Mouse (Mus musculus): ENCODE results near the gene Eral1.

The Eral1 gene

DNA sequence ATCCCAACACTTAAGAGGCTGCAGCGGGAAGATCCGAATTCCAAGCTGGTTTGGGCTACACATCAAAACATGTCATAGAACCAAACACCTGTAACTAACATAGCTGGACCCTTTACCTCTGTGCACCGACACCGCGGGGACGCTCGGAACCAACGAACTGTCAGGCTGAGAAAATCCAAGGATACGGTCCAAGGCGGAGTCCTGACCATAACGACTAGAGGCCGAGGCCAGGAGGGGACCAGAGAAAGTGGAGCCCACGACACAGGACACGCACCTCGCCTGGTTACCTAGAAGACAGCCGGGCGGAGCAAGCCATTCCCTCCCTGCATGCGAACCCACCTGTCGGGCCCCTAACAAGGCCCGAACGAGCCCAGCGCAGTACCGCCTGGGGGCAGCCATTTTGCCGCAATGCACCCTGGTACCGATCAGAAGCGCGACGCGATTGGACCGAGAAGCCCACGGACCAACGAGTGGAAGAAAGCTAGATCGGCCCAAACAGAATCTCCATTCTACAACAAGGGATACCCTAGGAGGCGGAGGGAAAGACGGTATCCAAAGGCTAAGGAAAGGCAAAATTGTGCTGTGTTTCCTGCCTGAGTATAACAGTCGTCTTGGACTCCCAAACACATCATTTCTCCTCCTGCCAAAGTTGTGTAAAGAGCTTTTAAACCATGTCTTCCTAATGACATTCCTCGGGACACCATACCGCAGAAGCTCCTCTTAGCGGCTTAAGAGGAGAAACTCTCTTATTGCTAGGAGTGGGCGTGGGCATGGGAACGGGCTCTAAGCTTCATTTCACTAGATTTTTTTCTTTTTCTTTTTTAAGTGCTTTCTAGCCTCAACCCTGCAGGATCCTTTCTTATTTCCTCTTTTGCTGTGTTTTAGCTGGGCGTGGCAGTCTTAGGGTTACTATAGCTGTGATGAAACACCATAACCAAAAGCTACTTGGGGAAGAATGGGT is at the start of gene Eral1:
Gene Eral1, minus strand, starts transcription at position 423 of the 961 bp plus-strand sequence.
- DNase-seq, result peak; percentile 82

DNA sequence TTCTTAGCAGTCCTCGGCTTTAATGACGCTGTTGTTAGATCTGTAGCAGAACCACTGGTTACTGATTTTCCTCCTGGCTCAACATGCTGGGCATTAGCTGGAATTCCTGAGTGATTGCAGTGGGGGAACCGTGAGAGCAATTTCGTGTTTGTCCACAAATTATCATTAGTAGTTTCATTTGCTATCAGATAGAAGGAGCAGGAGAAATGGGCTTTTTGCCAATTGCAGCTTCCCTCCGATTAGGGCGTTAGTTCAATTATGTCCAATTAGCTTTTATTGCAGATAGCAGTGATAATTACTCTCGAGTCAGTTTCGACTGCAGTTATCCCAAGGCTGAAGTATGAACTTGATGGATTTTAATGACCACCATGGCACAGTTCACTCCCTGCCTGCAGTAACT is 49.3 kb upstream of the Eral1 start:
- no peak for DNase-seq

DNA sequence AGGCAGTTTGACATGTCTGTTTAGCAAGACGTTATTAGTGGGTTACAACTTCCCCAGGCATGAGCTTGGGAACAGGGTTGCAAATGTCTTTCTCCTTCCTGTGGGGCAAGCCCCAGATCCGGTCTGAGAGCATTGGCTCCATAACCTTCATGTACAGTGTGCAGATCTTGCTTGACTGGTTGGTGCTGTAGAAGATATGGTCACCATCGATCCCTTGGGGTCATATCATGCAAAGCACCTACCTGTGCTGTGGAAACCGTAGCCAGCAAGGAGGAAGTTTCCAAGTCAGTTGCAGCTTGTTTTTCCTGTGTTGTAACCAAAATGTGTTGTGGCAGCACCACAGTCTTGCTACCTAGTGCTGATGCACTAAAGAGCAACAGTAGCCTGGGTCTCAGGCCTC is 46.6 kb upstream of the Eral1 start:
- no peak for DNase-seq

- DNase-seq, result no peak
Observed at GRCm38 (mm10) chr11:78125691-78126090, 45.5 kb upstream of the Eral1 start.

- no peak for DNase-seq
Observed at GRCm38 (mm10) chr11:78123782-78124181, 43.6 kb upstream of the Eral1 start.

GRCm38 (mm10) chr11:78122815-78123214 is 42.6 kb upstream of the Eral1 start:
- DNase-seq, result no peak

- no peak for DNase-seq
Observed at GRCm38 (mm10) chr11:78121176-78121575, 41.0 kb upstream of the Eral1 start.

- DNase-seq, result no peak
Observed at GRCm38 (mm10) chr11:78119898-78120297, 39.7 kb upstream of the Eral1 start.

DNA sequence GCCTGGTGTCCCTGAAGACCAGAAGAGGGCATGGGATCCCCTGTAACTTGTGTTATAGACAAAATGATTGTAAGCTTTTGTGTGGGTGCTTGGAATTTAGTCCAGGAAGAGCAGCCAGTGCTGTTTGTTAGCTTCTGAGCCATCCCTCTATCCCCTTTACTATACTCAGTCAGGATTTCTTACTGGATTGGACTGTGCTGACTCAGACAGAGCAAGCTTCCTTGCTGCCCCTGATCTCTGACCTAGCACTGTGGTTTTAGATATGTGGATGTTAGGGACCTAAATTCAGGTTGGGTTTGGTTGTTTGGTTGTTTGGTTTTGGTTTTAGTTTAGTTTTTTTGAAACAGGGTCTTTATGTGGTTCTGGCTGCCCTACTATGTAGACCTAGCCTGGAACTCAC is 38.3 kb upstream of the Eral1 start:
- no peak for DNase-seq

GRCm38 (mm10) chr11:78116146-78116410 is 35.9 kb upstream of the Eral1 start:
- DNase-seq, result no peak

- DNase-seq, result peak; percentile 96
Observed at GRCm38 (mm10) chr11:78115367-78116145, 35.4 kb upstream of the Eral1 start.

DNA sequence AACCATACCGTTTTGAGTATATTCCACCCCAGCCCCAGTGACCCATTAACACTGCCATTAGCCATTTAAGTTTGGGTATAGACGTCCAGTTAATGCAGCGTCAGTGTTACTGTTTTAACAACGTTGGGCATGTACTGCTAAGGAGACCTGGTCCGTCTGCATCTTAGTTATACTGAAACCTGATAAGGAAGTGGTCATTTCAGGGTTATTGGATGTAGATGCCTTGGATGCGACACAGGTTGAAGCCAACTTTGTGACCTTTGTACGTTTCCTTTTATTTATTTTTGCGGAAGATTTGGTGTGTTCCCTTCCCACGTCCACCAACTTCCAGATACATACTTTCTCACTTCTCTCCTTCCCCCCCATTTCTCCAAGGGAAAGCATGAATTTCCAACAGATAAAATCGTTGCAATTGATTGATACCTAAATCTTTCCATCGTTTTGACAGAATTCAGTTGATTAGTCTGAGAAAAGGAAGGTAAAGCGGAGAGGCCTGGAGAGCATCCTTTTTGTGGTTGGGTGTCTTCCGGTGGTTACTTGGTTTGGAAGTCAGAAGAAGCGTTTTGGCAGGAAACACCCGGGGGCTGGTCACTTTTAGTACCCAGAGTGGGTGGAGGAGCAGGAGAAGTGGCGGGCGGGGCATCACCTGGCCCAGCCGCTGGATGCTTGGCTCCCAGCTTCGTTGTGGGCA is 34.6 kb upstream of the Eral1 start:
- no peak for DNase-seq

GRCm38 (mm10) chr11:78113616-78114015 is 33.4 kb upstream of the Eral1 start:
- peak; percentile 34 for DNase-seq

GRCm38 (mm10) chr11:78104501-78104900 is 24.3 kb upstream of the Eral1 start:
- no peak for DNase-seq

GRCm38 (mm10) chr11:78102958-78103747 is 23.0 kb upstream of the Eral1 start:
- no peak for DNase-seq

- DNase-seq, result no peak
Observed at GRCm38 (mm10) chr11:78102142-78102541, 22.0 kb upstream of the Eral1 start.

DNA sequence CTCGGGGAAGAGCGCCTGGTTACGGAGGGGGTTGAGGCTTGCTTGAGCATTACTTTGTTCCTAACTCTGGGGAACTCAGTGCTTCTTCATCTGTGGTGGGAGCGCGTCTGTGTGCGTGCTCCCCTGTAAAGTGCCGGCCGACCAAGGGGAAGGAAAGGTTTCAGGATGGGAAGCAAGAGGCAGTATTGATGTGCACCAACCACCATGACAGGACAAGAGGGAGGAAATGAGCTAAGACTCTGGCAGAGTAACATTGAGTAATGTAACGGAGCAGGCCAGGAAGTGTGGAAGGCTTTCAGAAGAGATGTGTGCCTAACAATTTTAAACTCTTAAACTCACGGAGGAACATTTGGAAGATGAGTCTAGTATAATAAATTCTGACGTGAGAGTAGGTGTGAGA is 20.6 kb upstream of the Eral1 start:
- no peak for DNase-seq

GRCm38 (mm10) chr11:78097077-78097476 is 16.9 kb upstream of the Eral1 start:
- no peak for DNase-seq

DNA sequence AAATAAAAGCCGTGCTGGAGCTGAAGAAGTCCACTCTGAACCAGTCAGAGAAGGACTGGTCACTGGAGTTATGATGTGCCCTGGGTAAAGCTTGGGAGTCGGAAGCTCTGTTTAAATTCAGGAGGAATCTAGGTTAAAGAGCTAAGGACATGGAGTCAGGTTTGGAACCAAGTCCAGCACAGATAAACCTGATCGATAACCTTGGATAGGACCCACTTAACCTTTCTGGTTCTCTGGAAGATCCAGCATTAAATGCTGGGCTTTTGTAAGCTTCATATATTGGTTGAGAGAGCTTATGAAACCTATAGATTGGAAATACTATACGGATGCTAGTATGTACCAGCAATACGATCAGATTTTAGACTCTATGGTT is 14.9 kb upstream of the Eral1 start:
- DNase-seq, result no peak

DNA sequence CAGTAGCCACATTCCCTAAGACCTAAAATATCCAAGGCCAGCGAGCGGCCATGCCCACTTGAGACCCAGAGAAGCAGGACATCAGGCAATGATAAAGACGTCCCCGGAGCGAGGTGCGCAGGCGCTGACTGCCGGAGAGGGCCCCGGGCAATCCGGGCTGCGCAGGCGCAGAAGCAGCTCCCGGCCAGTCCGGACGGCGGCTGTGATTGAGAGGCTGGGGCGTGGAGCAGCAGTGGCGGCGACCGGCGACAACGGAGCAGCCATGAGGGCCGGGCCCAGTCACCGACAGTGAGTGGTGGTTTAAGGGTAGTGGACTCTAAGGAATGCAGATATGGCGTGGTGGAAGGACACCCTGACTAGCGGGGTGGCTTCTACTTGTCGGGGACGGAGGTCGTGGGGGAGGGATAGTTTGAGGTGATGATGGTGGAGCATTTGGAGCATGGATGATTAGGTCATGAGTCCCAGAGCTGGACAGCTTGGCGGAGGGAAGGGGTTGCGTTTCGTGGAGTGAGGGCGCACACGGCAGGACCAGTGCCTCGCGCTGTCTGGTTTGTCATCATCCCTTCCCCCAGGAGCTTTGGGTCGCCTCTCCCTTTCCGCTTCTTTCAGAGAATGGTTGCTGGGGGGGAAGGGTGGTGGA is 14.4 kb upstream of the Eral1 start, which contains the start of gene Fam222b:
Gene Fam222b, plus strand, starts transcription at position 157 of the 640 bp plus-strand sequence.
- DNase-seq, result peak; percentile 93

- no peak for DNase-seq
Observed at GRCm38 (mm10) chr11:78094137-78094503, 13.9 kb upstream of the Eral1 start.

DNA sequence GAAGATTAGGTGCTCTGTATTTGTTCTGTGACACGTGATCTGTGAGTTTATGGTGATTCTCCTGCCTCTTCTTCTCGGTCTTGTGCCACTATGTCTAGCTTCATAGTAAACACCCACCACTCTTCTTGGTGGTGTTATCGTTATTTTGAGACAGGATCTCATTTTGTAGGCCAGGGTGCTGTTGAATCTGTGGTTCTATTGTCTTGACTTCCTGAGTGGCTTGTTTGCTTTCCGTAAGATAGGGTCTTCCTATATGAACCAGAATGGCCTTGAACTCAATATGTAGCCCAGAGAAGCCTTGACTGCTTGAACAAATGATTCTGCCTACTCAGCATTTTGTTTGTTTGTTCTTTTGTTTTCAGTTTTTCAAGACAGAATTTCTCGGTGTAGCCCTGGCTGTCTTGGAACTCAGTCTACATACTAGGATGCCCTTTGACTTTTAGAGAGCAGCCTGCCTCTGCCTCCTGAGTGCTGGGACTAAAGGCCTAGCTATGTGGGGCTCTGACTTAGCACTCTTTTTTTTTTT is 7.6 kb upstream of the Eral1 start:
- DNase-seq, result no peak

Data from layer of hippocampus, adult 9-11 months (tissue).